Mouse (Mus musculus): ENCODE results near the gene Abhd14a.

DNA sequence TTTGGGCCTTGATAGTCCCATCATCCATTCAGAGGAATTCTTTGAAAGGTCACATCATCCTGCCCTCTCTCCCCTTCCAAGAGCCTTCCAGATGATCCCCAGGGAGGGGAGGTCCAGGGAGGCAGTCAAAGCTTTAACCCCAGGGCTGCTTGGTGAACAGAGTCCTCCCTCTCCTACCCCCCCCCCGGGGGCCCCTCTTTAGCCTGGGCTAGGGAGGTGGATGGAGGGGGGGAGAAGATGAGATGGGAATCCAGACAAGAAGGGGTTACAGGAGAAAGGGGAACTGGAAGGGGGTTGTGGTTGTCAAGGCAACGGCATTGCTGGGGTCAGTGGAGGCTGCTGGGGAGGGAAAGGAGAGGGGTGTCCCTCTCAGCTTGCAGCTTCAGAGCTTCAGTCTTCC is 26.9 kb downstream of the Abhd14a start:
- TF ChIP-seq CTCF (IDR thresholded peaks at IDR 0.05 in 2 of 3, conservative IDR thresholded peaks at IDR 0.05 in 1 of 3; ENCODE audit: control insufficient read depth in 1 of 3, insufficient read depth in 1 of 3, low read depth in 2 of 3, low read length in 3 of 3, poor library complexity in 1 of 3, severe bottlenecking in 1 of 3), result no peak
- no peak for TF ChIP-seq RAD21 (IDR thresholded peaks at IDR 0.05; ENCODE audit: low read depth, low read length)
- TF ChIP-seq POLR2A (IDR thresholded peaks at IDR 0.05; ENCODE audit: control insufficient read depth in 1 of 2, insufficient read depth in 1 of 2, low read depth in 1 of 2, low read length in 2 of 2, poor library complexity in 1 of 2), result no peak
- no peak for TF ChIP-seq E2F4 (IDR thresholded peaks at IDR 0.05; ENCODE audit: borderline replicate concordance, low read depth, low read length)
- TF ChIP-seq CHD1 (IDR thresholded peaks at IDR 0.05; ENCODE audit: low read depth, low read length), result no peak
- TF ChIP-seq JUND (IDR thresholded peaks at IDR 0.05; ENCODE audit: low read depth, low read length), result no peak
- TF ChIP-seq SIN3A (IDR thresholded peaks at IDR 0.05; ENCODE audit: low read length), result no peak
- no peak for TF ChIP-seq POLR2AphosphoS2 (IDR thresholded peaks at IDR 0.05; ENCODE audit: low read length)
- TF ChIP-seq HCFC1 (IDR thresholded peaks at IDR 0.05; ENCODE audit: low read depth, low read length), result no peak
- no peak for TF ChIP-seq TAL1 (IDR thresholded peaks at IDR 0.05; ENCODE audit: low read length)
- TF ChIP-seq ZC3H11A (IDR thresholded peaks at IDR 0.05; ENCODE audit: low read depth, low read length), result no peak
- no peak for TF ChIP-seq MYC (IDR thresholded peaks at IDR 0.05; ENCODE audit: low read depth, low read length)
- TF ChIP-seq EP300 (IDR thresholded peaks at IDR 0.05; ENCODE audit: low read depth in 1 of 2, low read length in 2 of 2), result no peak

Data from MEL (cell line).